Mouse (Mus musculus) intestine, postnatal 0 days (tissue): ENCODE data around the gene Psma5. TPM values are rescaled to one million over a fixed set of nuclear protein-coding genes. Genes with fewer than 3 reads are reported as not detected.
"Not testable (repeated sequence)": the region's sequence is repeated elsewhere in the genome, so short reads cannot be mapped to it uniquely, and the experiment has no call there.

ENCODE experiments used
- ATAC-seq: fragments of 200-750 bp; cut with Nextera tagmentation; 2 replicates; pipeline ENCODE4 v1.8.0; 2017; ENCODE audit warnings: mild to moderate bottlenecking, moderate TSS enrichment, moderate library complexity
- H3K27ac ChIP-seq: fragments of 300-500 bp; sonication (generic); 2 replicates; pipeline ENCODE4 v1.5.1; 2014; ENCODE audit warnings: mild to moderate bottlenecking, low read depth, low read length, moderate library complexity
- H3K27me3 ChIP-seq: fragments of 300-500 bp; sonication (generic); replicated peaks from 2 replicates; pipeline ENCODE4 v1.6.1; 2014; ENCODE audit warnings: low read length, mixed read lengths; ENCODE audit not compliant: control insufficient read depth, insufficient read depth
- H3K36me3 ChIP-seq: fragments of 300-500 bp; sonication (generic); 2 replicates; pipeline ENCODE4 v1.6.1; 2014; ENCODE audit warnings: mild to moderate bottlenecking, moderate library complexity; ENCODE audit not compliant: control insufficient read depth, insufficient read depth
- H3K4me1 ChIP-seq: fragments of 300-500 bp; sonication (generic); replicated peaks from 2 replicates; pipeline ENCODE4 v1.6.1; 2014; ENCODE audit warnings: antibody characterized with exemption, low read length, mixed read lengths; ENCODE audit not compliant: control insufficient read depth, insufficient read depth
- H3K4me2 ChIP-seq: fragments of 300-500 bp; sonication (generic); replicated peaks from 2 replicates; pipeline ENCODE4 v1.6.1; 2014; ENCODE audit warnings: low read depth, mild to moderate bottlenecking, moderate library complexity
- H3K4me3 ChIP-seq: fragments of 300-500 bp; sonication (generic); 2 replicates; pipeline ENCODE4 v1.5.1; 2014; ENCODE audit warnings: low read depth, low read length
- H3K9ac ChIP-seq: fragments of 300-500 bp; sonication (generic); 2 replicates; pipeline ENCODE4 v1.6.1; 2014; ENCODE audit warnings: mild to moderate bottlenecking, low read depth, low read length
- H3K9me3 ChIP-seq: fragments of 300-500 bp; sonication (generic); 2 replicates; pipeline ENCODE4 v1.6.1; 2016; ENCODE audit warnings: mixed run types; ENCODE audit not compliant: control insufficient read depth
- CTCF ChIP-seq: sonication (generic); IDR thresholded peaks from 2 replicates; pipeline ENCODE4 v1.5.1; 2016; ENCODE audit warnings: low read depth, mild to moderate bottlenecking, control low read depth, antibody characterized with exemption, moderate library complexity
- WGBS: fragments of 180-500 bp; shearing (Covaris S2); extraction: QIAGEN DNeasy Blood & Tissue Kit; methylation state at CpG from one replicate; pipeline ENCODE4 v1.1.7; 2014; 5-methylcytosine and 5-hydroxymethylcytosine counted together
- polyA plus RNA-seq: library from polyadenylated mRNA; unstranded; fragments of >200 nt; fragmentation: Nextera tagmentation; extraction: Ambion mirVana; gene quantifications from 2 replicates; pipeline ENCODE4 v1.2.1, GENCODE M21; 2015

The Psma5 gene
- polyA plus RNA-seq, 1 experiment from 2014 or later, result 179 TPM

- H3K4me3 ChIP-seq, result no peak overlapping the region
- no peak overlapping the region for H3K9ac ChIP-seq
- 57% methylated on average over 3 of the region's 3 CpGs for WGBS
- TF ChIP-seq CTCF, result no peak
- no peak overlapping the region; the same call in 1 of the 2 replicates for H3K4me2 ChIP-seq
- H3K27ac ChIP-seq, result no peak overlapping the region
- H3K36me3 ChIP-seq, result peaks cover 16% of the 10 kb centered on the region
- ATAC-seq, result no peak
- no peaks in the 10 kb centered on the region for H3K9me3 ChIP-seq
- H3K4me1 ChIP-seq, result no peaks in the 10 kb centered on the region
- no peaks in the 10 kb centered on the region for H3K27me3 ChIP-seq
These were observed 2.6 kb downstream of the Psma5 start for GRCm38 (mm10) chr3:108259319-108259718.

DNA sequence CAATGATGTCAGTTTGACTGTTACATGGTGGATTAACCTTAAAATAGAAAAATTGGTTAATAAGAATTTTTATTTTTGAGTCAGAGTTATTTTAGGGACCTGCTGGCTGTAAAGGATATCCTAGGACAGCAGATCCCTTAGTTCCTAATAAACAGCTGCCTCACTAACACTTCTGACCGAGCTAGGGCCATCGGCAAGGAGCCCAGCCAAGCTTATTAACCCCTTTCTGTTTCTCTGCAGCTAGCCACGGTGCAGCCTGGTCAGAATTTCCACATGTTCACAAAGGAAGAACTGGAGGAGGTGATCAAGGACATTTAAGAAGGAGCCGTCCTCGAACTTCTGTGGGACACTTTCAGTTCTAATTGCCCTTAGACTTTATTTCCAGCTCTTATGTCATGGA, 22.8 kb downstream of the Psma5 start:
- peaks cover 26% of the 10 kb centered on the region for H3K36me3 ChIP-seq
- not testable (repeated sequence) for H3K27ac ChIP-seq, H3K9me3 ChIP-seq, ATAC-seq, H3K27me3 ChIP-seq, H3K4me3 ChIP-seq, H3K9ac ChIP-seq, H3K4me2 ChIP-seq, H3K4me1 ChIP-seq
- 71% methylated on average over 5 of the region's 5 CpGs for WGBS

DNA sequence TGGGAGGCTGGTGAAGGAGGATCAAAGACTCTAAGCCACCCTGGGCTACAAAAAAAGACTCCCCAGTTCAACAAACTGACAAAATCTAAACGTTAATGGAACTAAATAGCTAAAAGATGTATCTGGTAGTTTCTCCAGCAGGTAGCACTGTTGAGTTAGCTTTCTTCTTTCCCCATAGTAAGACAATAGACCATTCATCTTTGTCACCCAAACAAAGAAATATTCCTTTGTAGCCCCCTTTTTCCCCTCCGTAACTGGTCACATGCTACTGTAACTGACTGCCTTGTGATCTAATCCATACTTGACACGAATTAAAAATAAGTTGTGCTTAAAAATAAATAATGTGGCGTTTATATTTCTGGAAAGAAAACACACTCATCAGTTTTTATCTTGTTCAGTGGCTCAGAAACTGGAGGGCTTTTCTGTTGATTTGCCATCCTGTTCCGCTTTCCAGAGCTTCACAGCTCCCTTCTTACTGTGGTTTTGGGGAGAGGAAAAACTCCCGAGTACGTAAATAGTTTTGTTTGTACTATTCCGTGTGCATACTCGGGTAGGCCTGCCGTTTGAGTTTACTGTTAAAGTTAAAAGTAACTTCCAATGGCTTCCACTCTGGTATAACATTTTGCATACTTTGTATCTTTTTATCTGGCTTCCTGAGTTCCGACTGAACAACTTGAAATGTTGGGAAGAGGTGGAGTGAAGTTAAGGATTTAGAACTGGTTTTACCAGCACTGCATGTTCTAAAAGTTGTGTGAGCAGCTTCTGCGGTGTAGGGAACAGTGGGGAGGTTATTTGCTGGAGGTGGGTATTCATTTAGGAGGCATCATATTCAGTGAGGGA, 25.9 kb downstream of the Psma5 start:
- Histone ChIP-seq H3K9me3 (no peaks in the 10 kb centered on the region), H3K27ac (no peak overlapping the region), H3K9ac (no peak overlapping the region), H3K4me1 (0 out of 2 replicates have a peak, but pooled peaks cover 3% of the 10 kb centered on the region), H3K4me3 (no peak overlapping the region), H3K4me2 (peak overlapping the region; percentile 98), H3K27me3 (no peaks in the 10 kb centered on the region), H3K36me3 (0 out of 2 replicates have a peak, but pooled peaks cover 6% of the 10 kb centered on the region)
- TF ChIP-seq CTCF, result peak; percentile 80
- ATAC-seq, result no peak
- 14% methylated on average over 12 of the region's 12 CpGs for WGBS

DNA sequence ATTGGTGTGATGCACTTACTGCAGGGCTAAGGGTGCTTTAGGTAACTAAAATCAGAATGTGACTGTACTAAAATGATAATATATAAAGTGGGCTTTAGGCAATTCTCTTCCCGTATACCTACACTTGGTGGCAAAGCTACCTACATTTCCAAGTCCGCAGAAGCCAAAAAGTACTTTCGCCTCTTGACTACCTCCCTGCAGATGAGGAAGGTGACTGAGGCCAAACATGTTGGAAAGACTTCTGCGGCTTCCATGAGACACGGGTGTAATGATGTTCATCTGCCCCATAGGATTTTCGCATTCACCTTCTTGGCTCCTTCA, 26.5 kb downstream of the Psma5 start:
- no peaks in the 10 kb centered on the region for H3K9me3 ChIP-seq
- ATAC-seq, result no peak
- no peaks in the 10 kb centered on the region for H3K27me3 ChIP-seq
- 11% methylated on average over 6 of the region's 6 CpGs for WGBS
- H3K4me3 ChIP-seq, result peak overlapping the region; percentile 78
- H3K9ac ChIP-seq, result peak overlapping the region; percentile 73; the same call in 1 of the 2 replicates
- H3K36me3 ChIP-seq, result 0 out of 2 replicates have a peak, but pooled peaks cover 5% of the 10 kb centered on the region
- no peak overlapping the region for H3K27ac ChIP-seq
- peak overlapping the region; percentile 98 for H3K4me2 ChIP-seq
- no peak for TF ChIP-seq CTCF
- H3K4me1 ChIP-seq, result 0 out of 2 replicates have a peak, but pooled peaks cover 4% of the 10 kb centered on the region

- Histone ChIP-seq H3K9me3 (no peaks in the 10 kb centered on the region), H3K4me2 (peak within 1 kb of the TSS; percentile 98), H3K9ac (peak within 1 kb of the TSS; percentile 73), H3K27me3 (no peaks in the 10 kb centered on the region), H3K36me3 (no peaks in the 10 kb centered on the region), H3K27ac (peak within 1 kb of the TSS; percentile 24), H3K4me1 (peaks cover 7% of the 10 kb centered on the region; the same call in 1 of the 2 replicates), H3K4me3 (peak within 1 kb of the TSS; percentile 78)
- WGBS, result under 1% methylated on average over 80 of the region's 109 CpGs
- peak; percentile 81 for ATAC-seq
- no peak for TF ChIP-seq CTCF
These were observed 27.3 kb downstream of the Psma5 start, which contains the start of gene Sort1 for GRCm38 (mm10) chr3:108283781-108284601. Gene Sort1 (plus strand): TSS chr3:108284082.

DNA sequence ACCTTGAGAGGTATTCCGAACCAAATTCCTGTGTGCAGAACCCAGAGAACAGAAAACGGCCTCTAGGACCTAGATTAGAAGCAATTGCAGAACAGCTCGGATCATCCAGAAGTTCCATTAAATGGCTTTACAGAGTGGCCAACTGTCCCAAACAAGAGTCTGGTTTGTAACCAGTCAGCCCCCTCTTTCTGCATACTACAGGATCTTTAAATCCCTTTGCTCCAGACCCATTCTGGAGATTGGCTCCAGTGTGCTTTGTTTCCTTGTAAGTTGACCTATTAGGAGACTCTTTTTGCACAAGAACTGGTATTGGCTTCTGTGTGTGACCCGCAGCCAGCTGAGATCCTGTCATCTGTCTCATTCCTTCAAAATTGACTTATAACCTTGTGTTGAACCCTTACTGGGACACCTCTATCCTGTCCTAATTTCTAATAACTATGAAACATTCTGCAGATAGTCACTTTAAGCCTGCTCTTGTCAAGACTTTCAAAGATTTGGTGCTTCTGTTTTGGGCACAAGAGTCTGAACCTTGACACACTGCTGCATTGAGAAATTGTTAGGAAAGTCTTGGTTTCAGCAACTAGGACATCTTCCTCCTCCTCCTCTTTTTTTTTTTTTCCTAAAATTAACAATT, 28.5 kb downstream of the Psma5 start:
- peak overlapping the region; percentile 78 for H3K4me3 ChIP-seq
- no peaks in the 10 kb centered on the region for H3K9me3 ChIP-seq
- no peaks in the 10 kb centered on the region for H3K36me3 ChIP-seq
- no peak for TF ChIP-seq CTCF
- H3K4me1 ChIP-seq, result peaks cover 7% of the 10 kb centered on the region; the same call in 1 of the 2 replicates
- H3K27ac ChIP-seq, result no peak overlapping the region
- peak overlapping the region; percentile 98 for H3K4me2 ChIP-seq
- no peaks in the 10 kb centered on the region for H3K27me3 ChIP-seq
- H3K9ac ChIP-seq, result no peak overlapping the region
- 63% methylated on average over 4 of the region's 4 CpGs for WGBS
- no peak for ATAC-seq
